Mouse (Mus musculus) liver, postnatal 0 days (tissue): ENCODE results near the gene Ubxn6.

ENCODE experiments used
- CTCF ChIP-seq: sonication (generic); IDR thresholded peaks from 2 replicates; pipeline ENCODE4 v1.5.1; 2016; ENCODE audit warnings: antibody characterized with exemption, low read depth
- EP300 ChIP-seq: IDR thresholded peaks from 2 replicates; pipeline ENCODE4 v1.6.1; 2016; ENCODE audit warnings: antibody characterized with exemption, low read depth, mild to moderate bottlenecking

GRCm38 (mm10) chr17:56092312-56092711, 17.5 kb upstream of the Ubxn6 start:
- TF ChIP-seq CTCF (no peak), EP300 (no peak)
